ENCODE assay signal across 31 mouse cellular contexts in genomic region chr7:135612801-135613200, GRCm38 (mm10).
A peak's percentile ranks its signal among the peaks of the same experiment; 100 is the strongest.
DNase-seq lines count a peak whose midpoint lies in the region; ATAC-seq lines count a peak whose summit lies in the region.
"Had no signal": no experiment of that assay in that cellular context is flagged by ENCODE, and none has a peak within 500 bp of the region (broad histone marks: within the 10 kb centered on the region; RNA-seq: fewer than 3 reads in every experiment).

No protein-coding gene starts in this region.

- H3K4me1 ChIP-seq in forebrain, embryonic 10.5 days, result peaks cover 14% of the 10 kb centered on the region
- peaks cover 20% of the 10 kb centered on the region for H3K4me1 ChIP-seq in forebrain, embryonic 12.5 days
- H3K4me1 ChIP-seq in kidney, embryonic 15.5 days, result peaks cover 28% of the 10 kb centered on the region
- peaks cover 17% of the 10 kb centered on the region for H3K4me1 ChIP-seq in embryonic facial prominence, embryonic 15.5 days

- no peak for DNase-seq in forebrain, embryonic 10.5 days (ENCODE audit: extremely low spot score, low spot score)
- no peak for DNase-seq in kidney, postnatal 4 days
- DNase-seq in 3T3-L1 (ENCODE audit: low read depth, low spot score), result peak; percentile 59
- no peak for DNase-seq in cerebellum, postnatal 14 days
- DNase-seq in gastrocnemius, adult 8-10 months (ENCODE audit: low spot score in 2 of 2), result no peak
- DNase-seq: adrenal gland, adult 2 months; cerebellum, adult 2 months; cerebellum, postnatal 25 days; gastrocnemius, postnatal 36 days; heart, adult 18-20 months; heart, postnatal 4 days; kidney, postnatal 25 days; layer of hippocampus, postnatal 36 days; left cerebral cortex, postnatal 4 days; liver, postnatal 0 days; lung, postnatal 36 days; right cerebral cortex, adult 18-20 months; spleen, adult 18-20 months; thymus, postnatal 25 days had no signal

- WGBS in forebrain, embryonic 10.5 days, result 81% methylated on average over 7 of the region's 7 CpGs
- 80% methylated on average over 7 of the region's 7 CpGs for WGBS in forebrain, embryonic 12.5 days
- WGBS in kidney, embryonic 15.5 days, result 54% methylated on average over 7 of the region's 7 CpGs
- 49% methylated on average over 7 of the region's 7 CpGs for WGBS in embryonic facial prominence, embryonic 15.5 days

- H3K4me2 ChIP-seq in forebrain, embryonic 12.5 days, result no peak overlapping the region
- no peak overlapping the region for H3K4me2 ChIP-seq in kidney, embryonic 15.5 days
- no peak overlapping the region for H3K4me2 ChIP-seq in embryonic facial prominence, embryonic 15.5 days (replicated peaks)
- H3K4me2 ChIP-seq: embryonic facial prominence, embryonic 12.5 days; forebrain, embryonic 13.5 days; heart, embryonic 12.5 days; liver, embryonic 12.5 days; midbrain, embryonic 15.5 days; neural tube, embryonic 15.5 days had no signal

- H3K36me3 ChIP-seq in forebrain, embryonic 10.5 days (replicated peaks), result no peaks in the 10 kb centered on the region
- no peaks in the 10 kb centered on the region for H3K36me3 ChIP-seq in forebrain, embryonic 12.5 days (replicated peaks)
- H3K36me3 ChIP-seq in kidney, embryonic 15.5 days, result no peaks in the 10 kb centered on the region
- H3K36me3 ChIP-seq in embryonic facial prominence, embryonic 15.5 days, result no peaks in the 10 kb centered on the region
- H3K36me3 ChIP-seq: embryonic facial prominence, embryonic 12.5 days; heart, embryonic 12.5 days; midbrain, embryonic 15.5 days; neural tube, embryonic 15.5 days had no signal

- H3K9ac ChIP-seq in forebrain, embryonic 12.5 days, result no peak overlapping the region
- no peak overlapping the region for H3K9ac ChIP-seq in kidney, embryonic 15.5 days
- H3K9ac ChIP-seq in embryonic facial prominence, embryonic 15.5 days, result no peak overlapping the region
- H3K9ac ChIP-seq: embryonic facial prominence, embryonic 12.5 days; forebrain, embryonic 13.5 days; heart, embryonic 12.5 days; liver, embryonic 12.5 days; liver, postnatal 0 days; midbrain, embryonic 15.5 days; neural tube, embryonic 15.5 days had no signal

- H3K4me3 ChIP-seq in forebrain, embryonic 10.5 days, result no peak overlapping the region
- no peak overlapping the region for H3K4me3 ChIP-seq in forebrain, embryonic 12.5 days (replicated peaks)
- H3K4me3 ChIP-seq in kidney, embryonic 15.5 days (replicated peaks), result no peak overlapping the region
- H3K4me3 ChIP-seq in embryonic facial prominence, embryonic 15.5 days (replicated peaks), result no peak overlapping the region
- H3K4me3 ChIP-seq: embryonic facial prominence, embryonic 12.5 days; erythroblast, embryonic 14.5 days; forebrain, embryonic 13.5 days; heart, embryonic 12.5 days; liver, embryonic 12.5 days; midbrain, embryonic 15.5 days; neural tube, embryonic 15.5 days had no signal

- 0 out of 2 replicates have a peak overlapping the region, but pooled peaks have one; percentile 26 for H3K27ac ChIP-seq in forebrain, embryonic 10.5 days
- H3K27ac ChIP-seq in forebrain, embryonic 12.5 days, result no peak overlapping the region
- no peak overlapping the region for H3K27ac ChIP-seq in kidney, embryonic 15.5 days
- peak overlapping the region; percentile 23; the same call in 1 of the 2 replicates for H3K27ac ChIP-seq in embryonic facial prominence, embryonic 15.5 days (replicated peaks)
- H3K27ac ChIP-seq: embryonic facial prominence, embryonic 12.5 days; forebrain, embryonic 13.5 days; liver, embryonic 12.5 days; midbrain, embryonic 15.5 days had no signal

- H3K9me3 ChIP-seq in forebrain, embryonic 10.5 days, result no peaks in the 10 kb centered on the region
- H3K9me3 ChIP-seq in forebrain, embryonic 12.5 days, result no peaks in the 10 kb centered on the region
- no peaks in the 10 kb centered on the region for H3K9me3 ChIP-seq in kidney, embryonic 15.5 days (replicated peaks)
- H3K9me3 ChIP-seq in embryonic facial prominence, embryonic 15.5 days (replicated peaks), result no peaks in the 10 kb centered on the region
- H3K9me3 ChIP-seq: embryonic facial prominence, embryonic 12.5 days; forebrain, embryonic 13.5 days; liver, embryonic 12.5 days; midbrain, embryonic 15.5 days; neural tube, embryonic 15.5 days had no signal

- H3K27me3 ChIP-seq in forebrain, embryonic 10.5 days (ENCODE audit: poor library complexity, severe bottlenecking), result no peaks in the 10 kb centered on the region
- no peaks in the 10 kb centered on the region; the same call in 1 of the 2 replicates for H3K27me3 ChIP-seq in forebrain, embryonic 12.5 days
- no peaks in the 10 kb centered on the region for H3K27me3 ChIP-seq in kidney, embryonic 15.5 days
- no peaks in the 10 kb centered on the region for H3K27me3 ChIP-seq in embryonic facial prominence, embryonic 15.5 days
- H3K27me3 ChIP-seq: embryonic facial prominence, embryonic 12.5 days; forebrain, embryonic 13.5 days; liver, embryonic 12.5 days; midbrain, embryonic 15.5 days; neural tube, embryonic 15.5 days had no signal

- no peak for ATAC-seq in forebrain, embryonic 12.5 days (ENCODE audit: low FRiP score)
- ATAC-seq in kidney, embryonic 15.5 days (replicated peaks; ENCODE audit: low FRiP score), result 0 out of 2 replicates have a peak, but pooled peaks have one; percentile 12
- peak; percentile 39; the same call in 1 of the 2 replicates for ATAC-seq in embryonic facial prominence, embryonic 15.5 days (ENCODE audit: insufficient number of reproducible peaks, low FRiP score, low TSS enrichment, low read depth)
- ATAC-seq: activated CD4-positive, CD25-positive, alpha-beta regulatory T cell, adult 4 months; forebrain, embryonic 13.5 days; intestine, postnatal 0 days; liver, embryonic 12.5 days; liver, postnatal 0 days; midbrain, embryonic 15.5 days had no signal

Comparison
In these comparisons a context has a peak if more than half of its experiments do, and no peak if none do; other contexts are left out.
1. H3K27ac ChIP-seq: peak in forebrain, embryonic 10.5 days (single experiment) and embryonic facial prominence, embryonic 15.5 days (single experiment); none in forebrain, embryonic 12.5 days (single experiment) and kidney, embryonic 15.5 days (single experiment).